Mouse (Mus musculus): ENCODE results near the gene Palm2. TPM values are rescaled to one million over a fixed set of nuclear protein-coding genes. Genes with fewer than 3 reads are reported as not detected.

The Palm2 gene
- total and polyA plus RNA-seq, 3 experiments: not detected

DNA sequence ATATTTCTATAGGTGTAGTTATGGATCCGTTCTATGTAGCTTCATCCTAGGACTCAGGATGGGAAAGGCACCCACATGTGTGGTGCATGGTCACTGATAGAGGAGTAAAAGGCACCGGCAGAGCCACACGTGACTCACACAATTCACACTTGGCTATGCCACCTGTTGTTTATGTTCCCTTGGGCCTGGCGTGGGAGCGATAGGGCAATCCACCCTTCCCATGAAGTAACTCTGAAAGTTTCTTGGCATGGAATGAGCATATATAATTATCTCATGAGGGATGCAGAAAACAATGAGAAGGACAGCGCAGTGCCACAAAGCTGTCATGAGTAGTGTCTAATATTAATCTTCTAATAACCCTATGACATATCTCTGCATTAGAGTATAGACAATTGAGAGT lies 296.0 kb downstream of the Palm2 start:
- H3K79me2 ChIP-seq (ENCODE audit: control insufficient read depth, insufficient read depth, low read length, poor library complexity): no peaks in the 10 kb centered on the region
- no peak overlapping the region for H3K4me3 ChIP-seq (ENCODE audit: control insufficient read depth in 1 of 2, insufficient read depth in 1 of 2, low read depth in 2 of 2, low read length in 2 of 2)

DNA sequence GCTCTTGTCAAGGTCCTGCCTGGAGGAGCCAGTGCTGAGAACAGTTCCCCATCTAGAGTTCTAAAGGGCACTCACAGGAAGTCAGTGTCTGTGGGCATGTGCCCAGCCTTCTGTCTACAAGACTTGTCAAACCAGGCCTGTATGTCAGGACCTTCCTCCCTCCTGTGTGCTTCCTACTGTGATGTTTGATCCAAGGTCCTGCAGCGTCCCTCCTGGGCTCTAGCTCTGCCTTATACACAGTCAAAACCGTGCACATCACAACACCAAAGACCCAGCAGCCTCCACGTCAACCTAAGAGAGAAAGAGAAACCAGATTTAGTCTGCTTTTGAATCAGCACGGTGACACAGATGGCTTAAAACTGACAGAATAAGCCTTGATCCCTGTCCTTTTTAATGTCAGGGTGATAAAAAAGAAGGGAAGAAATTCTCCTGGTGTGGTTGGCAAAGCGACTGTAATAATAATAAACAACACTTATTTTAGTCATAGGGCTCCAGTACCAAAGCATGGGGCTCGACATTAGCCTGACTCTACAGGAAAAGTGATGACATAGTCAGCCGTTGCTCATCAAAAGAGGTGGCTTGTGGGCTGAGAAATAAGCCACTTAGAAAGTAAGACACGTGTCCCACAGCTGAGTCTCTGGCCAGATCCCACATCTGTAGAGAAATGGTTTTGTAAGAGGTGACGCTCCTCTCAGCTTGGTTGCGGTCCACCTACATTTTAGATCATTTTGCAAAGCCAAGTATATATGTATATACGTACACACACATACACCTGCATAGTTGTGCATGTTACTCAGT lies 297.0 kb downstream of the Palm2 start:
- no peak overlapping the region for H3K27ac ChIP-seq (ENCODE audit: control insufficient read depth, low read depth, low read length)
- H3K4me1 ChIP-seq (ENCODE audit: control insufficient read depth in 1 of 2, insufficient read depth in 2 of 2, low read length in 2 of 2): peaks cover 2 to 12% of the 10 kb centered on the region in 2 experiments; a peak in 2 of 4 replicates
- DNase-seq (ENCODE audit: low read depth, low spot score): no peak
- peaks cover 0 to 10% of the 10 kb centered on the region in 2 experiments; a peak in 2 of 4 replicates for H3K36me3 ChIP-seq (ENCODE audit: control insufficient read depth in 1 of 2, insufficient read depth in 2 of 2, low read length in 2 of 2)
- no peaks in the 10 kb centered on the region for H3K79me2 ChIP-seq (ENCODE audit: control insufficient read depth, insufficient read depth, low read length, poor library complexity)
- H3K4me3 ChIP-seq (ENCODE audit: control insufficient read depth in 1 of 2, insufficient read depth in 1 of 2, low read depth in 2 of 2, low read length in 2 of 2): no peak overlapping the region
- H3K9me3 ChIP-seq (replicated peaks; ENCODE audit: insufficient read depth, low read length): no peaks in the 10 kb centered on the region
- H3K9ac ChIP-seq (ENCODE audit: control insufficient read depth, low read depth, low read length, poor library complexity, severe bottlenecking): no peak overlapping the region
- TF ChIP-seq POLR2AphosphoS5 (IDR thresholded peaks at IDR 0.05; ENCODE audit: borderline replicate concordance, low read depth, low read length) (no peak), ZMIZ1 (IDR thresholded peaks at IDR 0.05; ENCODE audit: low read depth, low read length) (no peak), MAFK (IDR thresholded peaks at IDR 0.05; ENCODE audit: borderline replicate concordance, low read depth, low read length) (no peak), TAL1 (IDR thresholded peaks at IDR 0.05; ENCODE audit: low read length) (no peak), USF1 (IDR thresholded peaks at IDR 0.05; ENCODE audit: low read depth, low read length) (no peak), MAZ (IDR thresholded peaks at IDR 0.05; ENCODE audit: low read depth, low read length) (no peak), POLR2A (IDR thresholded peaks at IDR 0.05; ENCODE audit: control insufficient read depth in 1 of 2, insufficient read depth in 1 of 2, low read depth in 1 of 2, low read length in 2 of 2, poor library complexity in 1 of 2) (no peak), BHLHE40 (IDR thresholded peaks at IDR 0.05; ENCODE audit: borderline replicate concordance, low read depth, low read length) (no peak), RCOR1 (IDR thresholded peaks at IDR 0.05; ENCODE audit: low read depth, low read length) (no peak)
- H3K27me3 ChIP-seq (ENCODE audit: control insufficient read depth in 1 of 2, insufficient read depth in 2 of 2, low read length in 2 of 2): peaks cover 0 to 1% of the 10 kb centered on the region in 2 experiments; a peak in 1 of 4 replicates

More for the DNA sequence above, 296.0 kb downstream of the Palm2 start:
- peaks cover 2 to 12% of the 10 kb centered on the region in 2 experiments; a peak in 2 of 4 replicates for H3K4me1 ChIP-seq (ENCODE audit: control insufficient read depth in 1 of 2, insufficient read depth in 2 of 2, low read length in 2 of 2)
- no peak overlapping the region for H3K9ac ChIP-seq (ENCODE audit: control insufficient read depth, low read depth, low read length, poor library complexity, severe bottlenecking)
- peaks cover 0 to 1% of the 10 kb centered on the region in 2 experiments; a peak in 1 of 4 replicates for H3K27me3 ChIP-seq (ENCODE audit: control insufficient read depth in 1 of 2, insufficient read depth in 2 of 2, low read length in 2 of 2)
- no peak for TF ChIP-seq E2F4 (IDR thresholded peaks at IDR 0.05; ENCODE audit: borderline replicate concordance, low read depth, low read length)
- no peak for TF ChIP-seq EP300 (IDR thresholded peaks at IDR 0.05; ENCODE audit: low read depth in 1 of 2, low read length in 2 of 2)
- TF ChIP-seq ZKSCAN1 (IDR thresholded peaks at IDR 0.05; ENCODE audit: low read depth, low read length): no peak
- TF ChIP-seq MAZ (IDR thresholded peaks at IDR 0.05; ENCODE audit: low read depth, low read length): no peak
- TF ChIP-seq POLR2AphosphoS5 (IDR thresholded peaks at IDR 0.05; ENCODE audit: borderline replicate concordance, low read depth, low read length): no peak
- no peak for TF ChIP-seq HCFC1 (IDR thresholded peaks at IDR 0.05; ENCODE audit: low read depth, low read length)
- TF ChIP-seq SIN3A (IDR thresholded peaks at IDR 0.05; ENCODE audit: low read length): no peak
- no peak for TF ChIP-seq JUND (IDR thresholded peaks at IDR 0.05; ENCODE audit: low read depth, low read length)
- TF ChIP-seq SMC3 (IDR thresholded peaks at IDR 0.05; ENCODE audit: low read depth, low read length): no peak
- TF ChIP-seq UBTF (IDR thresholded peaks at IDR 0.05; ENCODE audit: borderline replicate concordance, insufficient read depth, low read depth, low read length): no peak
- TF ChIP-seq RCOR1 (IDR thresholded peaks at IDR 0.05; ENCODE audit: low read depth, low read length): no peak
- TF ChIP-seq NRF1 (IDR thresholded peaks at IDR 0.05; ENCODE audit: insufficient read depth, low read depth, low read length, poor library complexity, severe bottlenecking): no peak
- no peak for DNase-seq (ENCODE audit: low read depth, low spot score)
- no peaks in the 10 kb centered on the region for H3K9me3 ChIP-seq (replicated peaks; ENCODE audit: insufficient read depth, low read length)
- no peak overlapping the region for H3K27ac ChIP-seq (ENCODE audit: control insufficient read depth, low read depth, low read length)
- peaks cover 0 to 10% of the 10 kb centered on the region in 2 experiments; a peak in 2 of 4 replicates for H3K36me3 ChIP-seq (ENCODE audit: control insufficient read depth in 1 of 2, insufficient read depth in 2 of 2, low read length in 2 of 2)

Measured in MEL (cell line).